Mouse (Mus musculus) C2C12 (cell line): ENCODE measurements around the gene Gm6871.
"Not testable (repeated sequence)": the region's sequence is repeated elsewhere in the genome, so short reads cannot be mapped to it uniquely, and the experiment has no call there.

ENCODE experiments used
- CTCF ChIP-seq: IDR thresholded peaks from one replicate; pipeline ENCODE4 v1.5.1; 2011; ENCODE audit not compliant: control insufficient read depth, insufficient read depth, insufficient read length
- MYOG ChIP-seq: IDR thresholded peaks from one replicate; pipeline ENCODE4 v1.6.1; 2011; ENCODE audit not compliant: control insufficient read depth, insufficient read length; ENCODE audit errors: extremely low read depth
- USF1 ChIP-seq: IDR thresholded peaks from one replicate; pipeline ENCODE4 v1.6.1; 2011; ENCODE audit warnings: low read depth, mild to moderate bottlenecking, control low read depth, moderate library complexity

- TF ChIP-seq CTCF, MYOG, USF1: not testable (repeated sequence)
These were observed 42.8 kb upstream of the Gm6871 start for GRCm38 (mm10) chr7:41616241-41616640.
